Comparison of ENCODE assay signal across 10 mouse cellular contexts in genomic region chr8:114081049-114081756, GRCm38 (mm10). TPM values are rescaled to one million over a fixed set of nuclear protein-coding genes. Genes with fewer than 3 reads are reported as not detected.
DNase-seq lines count a peak whose midpoint lies in the region; ATAC-seq and TF ChIP-seq lines count a peak whose summit lies in the region.
"Had no signal": no experiment of that assay in that cellular context is flagged by ENCODE, and none has a peak within 500 bp of the region (broad histone marks: within the 10 kb centered on the region; RNA-seq: fewer than 3 reads in every experiment).

No protein-coding gene starts in this region.

- no peak overlapping the region for H3K4me3 ChIP-seq in testis, adult 2 months (ENCODE audit: control insufficient read depth, low read depth, low read length)
- H3K4me3 ChIP-seq in forebrain, postnatal 0 days (ENCODE audit: low read depth, low read length), result no peak overlapping the region
- H3K4me3 ChIP-seq in intestine, embryonic 15.5 days (replicated peaks), result no peak overlapping the region
- no peak overlapping the region for H3K4me3 ChIP-seq in midbrain, embryonic 16.5 days (ENCODE audit: low read depth, low read length)
- H3K4me3 ChIP-seq: embryonic facial prominence, embryonic 12.5 days; megakaryocyte, embryonic 14.5 days had no signal

- H3K9ac ChIP-seq in forebrain, postnatal 0 days, result no peak overlapping the region
- no peak overlapping the region for H3K9ac ChIP-seq in intestine, embryonic 15.5 days
- H3K9ac ChIP-seq in midbrain, embryonic 16.5 days (ENCODE audit: low read depth, low read length), result no peak overlapping the region
- H3K9ac ChIP-seq: embryonic facial prominence, embryonic 12.5 days had no signal

- intact Hi-C loops in left cerebral cortex, postnatal 25 days (cut with DNase I), result loop anchor here (1.0 to 2.0 kb wide), 2 partner anchors 288 to 358 kb away; partner anchors contain the start of gene Wwox

- H3K27ac ChIP-seq in testis, adult 2 months (ENCODE audit: control insufficient read depth, insufficient read depth, low read depth, low read length), result no peak overlapping the region
- 0 out of 2 replicates have a peak overlapping the region, but pooled peaks have one; percentile 29 for H3K27ac ChIP-seq in forebrain, postnatal 0 days (ENCODE audit: low read depth, low read length)
- H3K27ac ChIP-seq in intestine, embryonic 15.5 days, result no peak overlapping the region
- H3K27ac ChIP-seq in midbrain, embryonic 16.5 days (ENCODE audit: low read length), result peak overlapping the region; percentile 44
- H3K27ac ChIP-seq: embryonic facial prominence, embryonic 12.5 days had no signal

- H3K9me3 ChIP-seq in forebrain, postnatal 0 days (ENCODE audit: low read length), result no peaks in the 10 kb centered on the region
- no peaks in the 10 kb centered on the region for H3K9me3 ChIP-seq in intestine, embryonic 15.5 days
- no peaks in the 10 kb centered on the region for H3K9me3 ChIP-seq in midbrain, embryonic 16.5 days (replicated peaks; ENCODE audit: control insufficient read depth, low read length, poor library complexity, severe bottlenecking)
- H3K9me3 ChIP-seq: embryonic facial prominence, embryonic 12.5 days had no signal

- peak; percentile 83 for ATAC-seq in forebrain, postnatal 0 days
- peak; percentile 25; the same call in 1 of the 2 replicates for ATAC-seq in intestine, embryonic 15.5 days
- peak; percentile 85 for ATAC-seq in midbrain, embryonic 16.5 days

- peak; percentile 29; the same call in 1 of the 2 replicates for TF ChIP-seq CTCF in testis, adult 2 months (IDR thresholded peaks at IDR 0.05; ENCODE audit: control insufficient read depth, insufficient read depth, insufficient replicate concordance, low read depth, low read length)
- TF ChIP-seq CTCF in forebrain, postnatal 0 days (IDR thresholded peaks at IDR 0.05; ENCODE audit: low read depth), result peak; percentile 96

- H3K36me3 ChIP-seq in testis, adult 2 months (ENCODE audit: control insufficient read depth, insufficient read depth, low read length), result no peaks in the 10 kb centered on the region
- H3K36me3 ChIP-seq in forebrain, postnatal 0 days (ENCODE audit: insufficient read depth), result no peaks in the 10 kb centered on the region
- H3K36me3 ChIP-seq in intestine, embryonic 15.5 days, result no peaks in the 10 kb centered on the region
- H3K36me3 ChIP-seq in midbrain, embryonic 16.5 days (ENCODE audit: control insufficient read depth, insufficient read depth, low read length), result no peaks in the 10 kb centered on the region
- H3K36me3 ChIP-seq: embryonic facial prominence, embryonic 12.5 days had no signal

- H3K27me3 ChIP-seq in testis, adult 2 months (ENCODE audit: control insufficient read depth, insufficient read depth, low read length), result no peaks in the 10 kb centered on the region
- no peaks in the 10 kb centered on the region for H3K27me3 ChIP-seq in forebrain, postnatal 0 days (ENCODE audit: insufficient read depth, low read length)
- no peaks in the 10 kb centered on the region for H3K27me3 ChIP-seq in intestine, embryonic 15.5 days (replicated peaks)
- H3K27me3 ChIP-seq in midbrain, embryonic 16.5 days (ENCODE audit: control insufficient read depth, insufficient read depth, low read depth, low read length), result no peaks in the 10 kb centered on the region
- H3K27me3 ChIP-seq: embryonic facial prominence, embryonic 12.5 days; megakaryocyte, embryonic 14.5 days had no signal

- WGBS in forebrain, postnatal 0 days, result 8% methylated on average over 10 of the region's 10 CpGs
- WGBS in intestine, embryonic 15.5 days, result 17% methylated on average over 10 of the region's 10 CpGs
- WGBS in midbrain, embryonic 16.5 days, result 3% methylated on average over 10 of the region's 10 CpGs

- no peak for DNase-seq in testis, postnatal 14 days (ENCODE audit: low spot score)
- peak; percentile 54 for DNase-seq in cerebellum, adult 11-12 months
- peak; percentile 83 for DNase-seq in forebrain, postnatal 0 days
- DNase-seq in left cerebral cortex, postnatal 25 days (ENCODE audit: low spot score in 2 of 2), result peak; percentile 56
- peak; percentile 58 for DNase-seq in testis, postnatal 10 days (ENCODE audit: low spot score)

- TF ChIP-seq POLR2A in testis, adult 2 months (IDR thresholded peaks at IDR 0.05; ENCODE audit: control insufficient read depth, low read depth, low read length), result no peak

- no peak overlapping the region for H3K4me2 ChIP-seq in forebrain, postnatal 0 days (ENCODE audit: low read depth)
- no peak overlapping the region for H3K4me2 ChIP-seq in intestine, embryonic 15.5 days (replicated peaks)
- H3K4me2 ChIP-seq in midbrain, embryonic 16.5 days (ENCODE audit: low read length), result 0 out of 2 replicates have a peak overlapping the region, but pooled peaks have one; percentile 12
- H3K4me2 ChIP-seq: embryonic facial prominence, embryonic 12.5 days had no signal

- no peaks in the 10 kb centered on the region for H3K4me1 ChIP-seq in testis, adult 2 months (ENCODE audit: control insufficient read depth, insufficient read depth, low read length)
- H3K4me1 ChIP-seq in forebrain, postnatal 0 days (ENCODE audit: insufficient read depth), result no peaks in the 10 kb centered on the region
- H3K4me1 ChIP-seq in intestine, embryonic 15.5 days (replicated peaks), result no peaks in the 10 kb centered on the region
- H3K4me1 ChIP-seq in midbrain, embryonic 16.5 days (ENCODE audit: control insufficient read depth, insufficient read depth, low read length), result peaks cover 10% of the 10 kb centered on the region
- H3K4me1 ChIP-seq: embryonic facial prominence, embryonic 12.5 days had no signal

RNA-seq across cellular contexts. Expression of gene Nudt7, which starts 52.2 kb away (rescaled TPM):
- 1.0 and 1.3 TPM in 2 replicates for polyA plus RNA-seq in testis, adult 2 months (2012; rRNA removed)
- total RNA-seq in forebrain, postnatal 0 days (2014; rRNA removed), result 1.5 and 1.8 TPM in 2 replicates
- polyA plus RNA-seq in forebrain, postnatal 0 days (2015; fragmentation: Nextera tagmentation; extraction: Ambion mirVana), result 3.8 and 4.2 TPM in 2 replicates
- polyA plus RNA-seq in intestine, embryonic 15.5 days (2015; fragmentation: Nextera tagmentation; extraction: Ambion mirVana), result 25.3 and 25.9 TPM in 2 replicates
- total RNA-seq in left cerebral cortex, postnatal 25 days (2021), result 1 to 10 TPM; 4.2 to 4.8 TPM
- 2.9 and 3.7 TPM in 2 replicates for polyA plus RNA-seq in midbrain, embryonic 16.5 days (2015; fragmentation: Nextera tagmentation; extraction: Ambion mirVana)

Comparison
In these comparisons a context has a peak if more than half of its experiments do, and no peak if none do; other contexts are left out.
1. H3K27ac ChIP-seq: peak in forebrain, postnatal 0 days (single experiment) and midbrain, embryonic 16.5 days (single experiment); none in testis, adult 2 months (single experiment) and intestine, embryonic 15.5 days (single experiment).
2. ATAC-seq: peak in every context shown above with its lines; median percentile 85 in midbrain, embryonic 16.5 days; 83 in forebrain, postnatal 0 days; 25 in intestine, embryonic 15.5 days.